Mouse (Mus musculus) liver, embryonic 15.5 days (tissue): ENCODE measurements at regions not wholly inside any gene's neighbourhood (a gene's known extent, or its start where the extent isn't known, plus 50 kb on each side); places are given as distances from the start of the nearest gene placed in this dataset.

Experiments
- ATAC-seq: fragments of 200-750 bp; cut with Nextera tagmentation; 2 replicates; pipeline ENCODE4 v1.8.0; 2017; ENCODE audit warnings: moderate number of reproducible peaks, mild to moderate bottlenecking, moderate library complexity; ENCODE audit not compliant: insufficient read depth
- H3K27ac ChIP-seq: fragments of 300-500 bp; sonication (generic); replicated peaks from 2 replicates; pipeline ENCODE4 v1.5.1; 2015; ENCODE audit warnings: mild to moderate bottlenecking, inconsistent platforms
- H3K27me3 ChIP-seq: fragments of 300-500 bp; sonication (generic); 2 replicates; pipeline ENCODE4 v1.6.1; 2015; ENCODE audit warnings: mild to moderate bottlenecking, inconsistent platforms
- H3K36me3 ChIP-seq: fragments of 300-500 bp; sonication (generic); replicated peaks from 2 replicates; pipeline ENCODE4 v1.6.1; 2015; ENCODE audit warnings: moderate library complexity, mild to moderate bottlenecking, inconsistent platforms
- H3K4me1 ChIP-seq: fragments of 300-500 bp; sonication (generic); replicated peaks from 2 replicates; pipeline ENCODE4 v1.6.1; 2015; ENCODE audit warnings: inconsistent platforms
- H3K4me2 ChIP-seq: fragments of 300-500 bp; sonication (generic); 2 replicates; pipeline ENCODE4 v1.6.1; 2015; ENCODE audit warnings: moderate library complexity, mild to moderate bottlenecking, inconsistent platforms
- H3K4me3 ChIP-seq: fragments of 300-500 bp; sonication (generic); replicated peaks from 2 replicates; pipeline ENCODE4 v1.5.1; 2015; ENCODE audit warnings: mild to moderate bottlenecking, inconsistent platforms
- H3K9ac ChIP-seq: fragments of 300-500 bp; sonication (generic); 2 replicates; pipeline ENCODE4 v1.6.1; 2015; ENCODE audit warnings: moderate library complexity, mild to moderate bottlenecking, inconsistent platforms
- H3K9me3 ChIP-seq: fragments of 300-500 bp; sonication (generic); replicated peaks from 2 replicates; pipeline ENCODE4 v1.6.1; 2016; ENCODE audit warnings: inconsistent platforms
- WGBS: fragments of 180-500 bp; shearing (Covaris S2); methylation state at CpG from one replicate; pipeline ENCODE4 v1.1.7; 2015; ENCODE audit warnings: mixed read lengths; ENCODE audit not compliant: insufficient replicate concordance; 5-methylcytosine and 5-hydroxymethylcytosine counted together

- no peak for ATAC-seq
- Histone ChIP-seq H3K9me3 (no peaks in the 10 kb centered on the region), H3K36me3 (no peaks in the 10 kb centered on the region), H3K4me2 (no peak overlapping the region), H3K27me3 (no peaks in the 10 kb centered on the region), H3K9ac (no peak overlapping the region), H3K4me1 (no peaks in the 10 kb centered on the region), H3K4me3 (no peak overlapping the region), H3K27ac (no peak overlapping the region)
- WGBS: 71% methylated on average over 9 of the region's 9 CpGs
Measured at GRCm38 (mm10) chr11:113074328-113074727, 292.3 kb downstream of the Sox9 start.

- no peaks in the 10 kb centered on the region for H3K27me3 ChIP-seq
- H3K4me3 ChIP-seq: no peak overlapping the region
- H3K27ac ChIP-seq: no peak overlapping the region
- no peaks in the 10 kb centered on the region for H3K9me3 ChIP-seq
- no peaks in the 10 kb centered on the region for H3K4me1 ChIP-seq
- 75% methylated on average over 4 of the region's 4 CpGs for WGBS
- no peak for ATAC-seq
- no peak overlapping the region for H3K4me2 ChIP-seq
- no peak overlapping the region for H3K9ac ChIP-seq
- H3K36me3 ChIP-seq: no peaks in the 10 kb centered on the region
Measured at GRCm38 (mm10) chr11:113076371-113076770, 294.3 kb downstream of the Sox9 start.

DNA sequence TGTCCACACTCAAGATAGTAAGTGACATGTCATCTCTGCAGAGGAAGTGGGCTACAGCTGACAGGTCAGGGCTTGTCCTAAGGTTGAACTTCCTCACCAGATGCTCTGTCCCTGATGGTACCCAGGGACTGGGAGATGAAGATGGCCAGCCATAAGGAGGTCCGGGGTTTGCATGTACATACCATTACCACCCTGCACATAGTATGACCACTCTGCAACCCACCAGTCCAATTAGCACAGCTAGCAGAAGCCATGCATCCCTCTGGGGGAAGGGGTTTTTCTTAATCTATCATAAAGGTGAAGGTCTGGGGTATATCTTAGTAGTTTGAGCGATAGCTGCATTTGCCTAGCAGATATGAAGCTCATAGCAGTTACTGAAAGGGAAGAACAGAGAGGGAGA, 298.3 kb downstream of the Sox9 start:
- no peaks in the 10 kb centered on the region for H3K27me3 ChIP-seq
- no peaks in the 10 kb centered on the region for H3K36me3 ChIP-seq
- no peak overlapping the region for H3K27ac ChIP-seq
- H3K9ac ChIP-seq: no peak overlapping the region
- H3K4me2 ChIP-seq: no peak overlapping the region
- no peak for ATAC-seq
- no peak overlapping the region for H3K4me3 ChIP-seq
- no peaks in the 10 kb centered on the region for H3K4me1 ChIP-seq
- WGBS: 70% methylated on average over 2 of the region's 2 CpGs
- no peaks in the 10 kb centered on the region for H3K9me3 ChIP-seq

GRCm38 (mm10) chr11:113084442-113084841, 302.4 kb downstream of the Sox9 start:
- WGBS: 58% methylated on average over 6 of the region's 6 CpGs

GRCm38 (mm10) chr11:113085556-113085955, 303.5 kb downstream of the Sox9 start:
- Histone ChIP-seq H3K27ac (no peak overlapping the region), H3K4me3 (no peak overlapping the region), H3K4me2 (no peak overlapping the region), H3K36me3 (no peaks in the 10 kb centered on the region), H3K9ac (no peak overlapping the region), H3K4me1 (peaks cover 7% of the 10 kb centered on the region; the same call in 1 of the 2 replicates), H3K9me3 (no peaks in the 10 kb centered on the region), H3K27me3 (no peaks in the 10 kb centered on the region)
- no peak for ATAC-seq
- 83% methylated on average over 9 of the region's 9 CpGs for WGBS

More at GRCm38 (mm10) chr11:113084442-113084841, 302.4 kb downstream of the Sox9 start:
- Histone ChIP-seq H3K36me3 (no peaks in the 10 kb centered on the region), H3K4me3 (no peak overlapping the region), H3K9me3 (no peaks in the 10 kb centered on the region), H3K4me2 (no peak overlapping the region), H3K27me3 (no peaks in the 10 kb centered on the region), H3K9ac (no peak overlapping the region), H3K4me1 (peaks cover 7% of the 10 kb centered on the region; the same call in 1 of the 2 replicates), H3K27ac (no peak overlapping the region)
- ATAC-seq: no peak

- WGBS: 76% methylated on average over 9 of the region's 9 CpGs
- H3K9me3 ChIP-seq: no peaks in the 10 kb centered on the region
- peaks cover 7% of the 10 kb centered on the region; the same call in 1 of the 2 replicates for H3K4me1 ChIP-seq
- H3K27me3 ChIP-seq: no peaks in the 10 kb centered on the region
- no peak overlapping the region for H3K4me2 ChIP-seq
- no peaks in the 10 kb centered on the region for H3K36me3 ChIP-seq
- H3K9ac ChIP-seq: no peak overlapping the region
- no peak for ATAC-seq
- no peak overlapping the region for H3K4me3 ChIP-seq
- no peak overlapping the region for H3K27ac ChIP-seq
Measured at GRCm38 (mm10) chr11:113087084-113087483, 305.1 kb downstream of the Sox9 start.

GRCm38 (mm10) chr11:113089637-113090351, 307.8 kb downstream of the Sox9 start:
- no peaks in the 10 kb centered on the region for H3K36me3 ChIP-seq
- no peak for ATAC-seq
- no peak overlapping the region for H3K27ac ChIP-seq
- 65% methylated on average over 11 of the region's 11 CpGs for WGBS
- H3K4me2 ChIP-seq: no peak overlapping the region
- H3K4me1 ChIP-seq: peaks cover 7% of the 10 kb centered on the region; the same call in 1 of the 2 replicates
- H3K9ac ChIP-seq: no peak overlapping the region
- no peak overlapping the region for H3K4me3 ChIP-seq
- no peaks in the 10 kb centered on the region for H3K9me3 ChIP-seq
- H3K27me3 ChIP-seq: no peaks in the 10 kb centered on the region

DNA sequence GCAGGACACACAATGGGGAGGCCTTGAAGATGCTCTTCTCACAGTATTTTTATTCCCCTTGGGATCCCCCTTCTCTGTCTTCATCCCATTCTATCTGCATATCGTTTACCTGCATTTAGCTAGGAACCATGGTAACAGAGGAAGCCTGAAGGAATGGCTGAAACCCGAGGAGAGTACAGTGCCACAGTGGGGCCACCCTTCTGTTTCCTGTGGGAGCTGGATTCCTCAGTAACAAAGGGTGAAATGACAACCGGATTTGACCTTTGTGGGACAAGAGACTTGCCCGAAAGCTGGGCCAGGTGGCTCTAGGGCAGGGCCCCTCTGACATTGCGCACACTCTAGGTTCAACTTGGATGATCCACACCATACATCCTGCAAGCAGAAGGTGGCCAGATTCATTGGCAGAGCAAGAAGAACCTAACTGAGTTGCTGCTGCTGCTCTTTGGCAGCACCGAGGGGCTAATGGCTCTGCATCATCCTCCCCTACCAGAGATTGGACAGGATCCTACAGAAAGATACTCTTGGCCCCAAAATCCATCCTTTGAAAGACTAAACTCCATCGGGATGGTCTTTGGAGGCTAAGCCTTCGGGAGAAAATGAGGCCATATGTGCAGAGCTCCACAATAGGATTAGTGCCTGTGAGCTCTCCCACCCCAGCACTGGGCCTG, 310.0 kb downstream of the Sox9 start:
- Histone ChIP-seq H3K4me1 (peaks cover 4% of the 10 kb centered on the region; the same call in 1 of the 2 replicates), H3K9me3 (no peaks in the 10 kb centered on the region), H3K36me3 (no peaks in the 10 kb centered on the region), H3K4me3 (no peak overlapping the region), H3K9ac (no peak overlapping the region), H3K27ac (no peak overlapping the region), H3K4me2 (no peak overlapping the region), H3K27me3 (no peaks in the 10 kb centered on the region)
- WGBS: 58% methylated on average over 8 of the region's 8 CpGs
- ATAC-seq: no peak

GRCm38 (mm10) chr11:113093895-113094445, 311.9 kb downstream of the Sox9 start:
- Histone ChIP-seq H3K4me1 (no peaks in the 10 kb centered on the region; the same call in 1 of the 2 replicates), H3K9me3 (no peaks in the 10 kb centered on the region), H3K4me2 (no peak overlapping the region), H3K4me3 (no peak overlapping the region), H3K27me3 (no peaks in the 10 kb centered on the region), H3K27ac (no peak overlapping the region), H3K36me3 (no peaks in the 10 kb centered on the region), H3K9ac (no peak overlapping the region)
- 73% methylated on average over 13 of the region's 13 CpGs for WGBS
- ATAC-seq: no peak

- ATAC-seq: no peak
- H3K4me2 ChIP-seq: no peak overlapping the region
- no peak overlapping the region for H3K27ac ChIP-seq
- no peaks in the 10 kb centered on the region for H3K4me1 ChIP-seq
- no peak overlapping the region for H3K4me3 ChIP-seq
- H3K27me3 ChIP-seq: no peaks in the 10 kb centered on the region
- 59% methylated on average over 8 of the region's 8 CpGs for WGBS
- H3K9ac ChIP-seq: no peak overlapping the region
- no peaks in the 10 kb centered on the region for H3K36me3 ChIP-seq
- H3K9me3 ChIP-seq: no peaks in the 10 kb centered on the region
Measured at GRCm38 (mm10) chr11:113095625-113096024, 313.6 kb downstream of the Sox9 start.

DNA sequence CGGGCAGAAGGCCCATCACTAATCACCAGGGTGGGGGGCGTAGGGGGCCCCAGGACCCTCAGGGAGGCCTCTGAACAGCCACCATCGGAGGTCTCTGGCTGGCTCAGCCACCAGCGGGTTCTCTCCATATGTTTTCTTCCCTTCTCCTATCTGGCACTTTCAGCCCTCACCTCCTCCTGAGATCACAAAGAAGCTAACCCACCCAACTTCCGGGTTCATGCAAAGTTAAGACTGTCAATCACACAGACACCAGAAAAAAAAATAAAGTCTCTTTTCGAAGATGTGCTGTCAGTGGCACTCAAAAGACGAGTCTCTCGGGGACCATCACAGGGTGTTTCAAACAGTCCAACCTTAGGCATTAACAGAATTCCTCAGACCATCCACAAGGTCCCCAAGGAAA, 314.2 kb downstream of the Sox9 start:
- H3K4me2 ChIP-seq: no peak overlapping the region
- no peaks in the 10 kb centered on the region for H3K36me3 ChIP-seq
- H3K27ac ChIP-seq: no peak overlapping the region
- H3K9me3 ChIP-seq: no peaks in the 10 kb centered on the region
- no peak overlapping the region for H3K9ac ChIP-seq
- no peaks in the 10 kb centered on the region for H3K4me1 ChIP-seq
- 47% methylated on average over 8 of the region's 8 CpGs for WGBS
- H3K4me3 ChIP-seq: no peak overlapping the region
- no peak for ATAC-seq
- no peaks in the 10 kb centered on the region for H3K27me3 ChIP-seq
